Mouse (Mus musculus) cerebellum, adult 18-20 months (tissue): Measurements from ENCODE around the gene Ppp2r5c.
A peak's percentile ranks its signal among the peaks of the same experiment; 100 is the strongest.

Experiments
- DNase-seq, 2 experiments: peaks; one replicate each; pipeline ENCODE4 v3.0.0; 2021

Ppp2r5c gene

GRCm38 (mm10) chr12:110489946-110490701 lies 43.2 kb downstream of the Ppp2r5c start:
- DNase-seq = no peak

GRCm38 (mm10) chr12:110492436-110492835 lies 45.5 kb downstream of the Ppp2r5c start:
- DNase-seq = no peak

GRCm38 (mm10) chr12:110493597-110494369 lies 46.9 kb downstream of the Ppp2r5c start:
- no peak for DNase-seq

DNA sequence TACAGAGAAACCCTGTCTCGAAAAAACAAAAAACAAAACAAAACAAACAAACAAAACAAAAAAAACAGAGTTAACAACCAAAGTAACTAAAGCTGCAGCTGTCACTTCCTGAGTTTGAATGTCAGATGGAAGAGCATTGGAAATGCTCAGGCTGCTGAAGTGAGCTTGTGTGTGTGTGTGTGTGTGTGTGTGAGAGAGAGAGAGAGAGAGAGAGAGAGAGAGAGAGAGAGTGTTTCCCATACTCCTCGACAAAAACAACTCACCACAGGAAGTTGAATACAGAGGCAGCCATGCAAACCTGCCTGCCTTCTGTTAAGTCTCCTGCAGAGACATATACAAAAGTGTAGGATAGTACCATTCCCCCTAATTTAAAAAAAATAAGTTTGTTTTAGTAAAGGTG lies 47.9 kb downstream of the Ppp2r5c start:
- DNase-seq = no peak

- no peak for DNase-seq
Measured at GRCm38 (mm10) chr12:110495260-110495659, 48.3 kb downstream of the Ppp2r5c start.

- DNase-seq = no peak
Measured at GRCm38 (mm10) chr12:110496016-110496415, 49.1 kb downstream of the Ppp2r5c start.

DNA sequence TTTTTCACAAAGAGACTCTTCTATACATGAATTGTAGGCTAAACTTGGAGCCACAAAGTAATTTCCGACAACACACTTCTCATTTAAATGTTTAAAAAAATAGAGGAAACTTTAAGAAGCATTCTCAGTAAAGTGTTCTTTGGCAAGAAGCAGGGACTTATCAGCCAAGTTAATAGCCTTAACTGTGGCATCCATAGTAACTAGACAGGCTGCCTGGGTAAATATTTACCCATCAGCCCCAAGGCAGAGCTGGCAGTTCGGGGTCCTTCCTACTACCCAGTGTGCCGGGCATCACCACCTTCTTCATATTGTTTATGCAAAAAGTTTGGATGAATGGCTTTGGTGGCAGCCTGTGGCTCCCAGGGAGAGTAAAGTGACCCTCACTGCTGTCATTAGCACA lies 50.1 kb downstream of the Ppp2r5c start:
- DNase-seq = no peak

DNA sequence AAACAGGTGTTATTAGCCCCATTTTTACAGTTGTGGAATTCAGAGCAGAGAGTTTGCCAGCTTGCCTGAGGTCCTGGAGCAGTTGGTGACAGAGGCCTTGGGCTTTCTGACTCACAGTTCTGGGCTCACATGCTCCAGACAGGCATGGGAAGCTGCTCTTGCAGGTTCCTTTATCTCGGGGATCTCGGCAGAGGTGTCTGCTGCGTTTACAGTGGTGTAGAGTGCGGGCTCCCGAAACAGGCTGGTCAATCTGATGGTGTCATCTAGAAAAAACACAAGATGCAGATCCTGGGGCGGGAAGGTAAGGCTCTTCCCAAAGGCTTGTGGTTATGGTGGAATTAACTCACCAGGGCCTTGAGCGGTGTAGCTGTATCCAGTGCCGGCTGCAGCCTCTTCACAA lies 50.6 kb downstream of the Ppp2r5c start:
- no peak for DNase-seq

GRCm38 (mm10) chr12:110498283-110499224 lies 51.6 kb downstream of the Ppp2r5c start:
- peak; percentile 82 to 93 for DNase-seq

DNA sequence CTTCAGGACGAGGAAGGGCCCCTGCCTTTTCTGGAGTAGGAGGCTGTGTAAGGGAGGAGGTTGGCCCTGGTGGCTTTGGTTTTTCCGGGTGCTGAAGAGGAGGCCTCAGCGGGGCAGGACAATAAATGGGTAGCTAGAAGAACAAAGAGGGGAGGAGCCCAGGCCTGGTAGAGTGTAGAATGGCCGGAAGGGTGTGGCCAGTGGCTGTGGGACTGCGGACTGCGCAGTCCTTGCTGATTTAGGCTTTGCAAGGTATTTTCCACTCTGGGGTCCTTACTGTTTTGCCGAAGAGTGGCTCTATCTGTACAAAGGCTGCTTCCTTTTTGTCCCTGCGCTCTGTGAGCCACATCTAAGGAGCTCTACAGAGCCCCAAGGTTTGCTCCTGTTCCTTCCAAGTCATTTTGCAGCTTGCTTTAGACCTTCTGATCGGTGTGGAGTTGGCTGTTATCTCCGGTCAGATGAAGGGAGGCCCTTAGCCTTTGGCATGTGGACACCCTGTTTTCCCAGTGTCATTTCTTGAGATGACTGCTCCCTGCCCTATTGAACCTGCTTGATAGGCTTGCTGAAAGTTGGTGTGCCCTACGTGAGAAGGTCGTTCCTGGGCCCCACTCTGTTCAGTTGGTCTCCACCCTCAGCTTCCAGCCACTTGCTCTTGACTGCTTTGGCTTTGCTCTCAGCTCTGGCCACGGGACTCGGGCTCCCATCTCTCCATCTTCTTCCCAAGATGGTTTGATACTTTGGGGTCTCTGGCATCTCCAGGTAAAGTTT lies 52.5 kb downstream of the Ppp2r5c start:
- no peak for DNase-seq

DNA sequence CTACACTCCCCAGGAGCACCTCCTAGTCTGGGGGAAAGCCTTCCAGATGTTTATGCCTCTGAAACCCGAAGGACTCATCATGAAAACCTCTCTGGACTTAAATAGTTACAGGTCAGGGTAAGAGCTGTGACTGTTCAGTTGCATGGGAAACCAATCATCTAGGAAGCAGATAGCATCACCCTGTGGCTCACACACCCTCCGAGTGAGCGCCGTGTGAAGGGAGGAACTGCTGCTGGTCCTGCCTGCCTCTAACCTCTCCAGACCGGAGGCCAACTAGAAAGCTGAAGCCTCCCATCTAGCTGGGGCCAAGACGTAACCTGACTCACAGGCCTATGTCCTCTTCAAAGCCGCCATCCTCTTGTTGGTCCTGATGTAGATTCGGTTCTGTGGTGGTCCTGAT lies 53.2 kb downstream of the Ppp2r5c start:
- DNase-seq = no peak

DNA sequence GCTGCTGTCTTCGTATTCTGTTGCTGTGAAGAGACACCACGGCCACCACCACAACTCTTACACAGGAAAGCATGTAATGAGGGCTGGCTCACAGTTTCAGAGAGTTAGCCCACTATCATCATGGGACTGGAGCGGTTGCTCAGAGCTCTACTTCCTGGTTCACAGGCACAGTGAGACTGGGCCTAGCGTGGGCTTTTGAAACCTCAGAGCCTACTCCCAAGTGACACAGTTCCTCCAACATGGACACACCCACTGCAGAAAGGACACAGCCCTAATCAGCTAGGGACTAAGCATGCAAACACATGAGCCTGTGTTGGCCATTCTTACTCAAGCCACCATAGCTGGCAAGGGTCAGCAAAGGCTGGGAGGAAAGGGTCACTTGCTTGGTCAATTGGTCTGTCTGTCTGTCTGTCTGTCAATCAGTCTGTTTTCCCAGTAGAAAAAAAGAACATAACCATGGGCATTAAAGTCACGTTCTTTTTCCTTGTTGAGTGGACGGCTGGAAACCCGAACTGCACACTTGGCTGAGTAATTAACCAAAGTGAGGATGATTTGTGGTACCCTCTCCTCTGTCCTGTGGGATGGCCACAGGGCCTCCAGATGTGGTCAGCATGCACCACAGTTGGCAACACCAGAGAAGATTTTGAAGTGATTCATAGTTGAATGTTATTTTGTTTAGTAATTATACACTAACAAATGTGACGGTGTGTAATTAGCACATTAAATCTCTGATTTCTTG lies 56.7 kb downstream of the Ppp2r5c start:
- no peak for DNase-seq

- DNase-seq = no peak
Measured at GRCm38 (mm10) chr12:110504145-110504490, 57.2 kb downstream of the Ppp2r5c start.

- no peak for DNase-seq
Measured at GRCm38 (mm10) chr12:110504793-110505192, 57.9 kb downstream of the Ppp2r5c start.

GRCm38 (mm10) chr12:110506046-110506445 lies 59.1 kb downstream of the Ppp2r5c start:
- no peak for DNase-seq

DNA sequence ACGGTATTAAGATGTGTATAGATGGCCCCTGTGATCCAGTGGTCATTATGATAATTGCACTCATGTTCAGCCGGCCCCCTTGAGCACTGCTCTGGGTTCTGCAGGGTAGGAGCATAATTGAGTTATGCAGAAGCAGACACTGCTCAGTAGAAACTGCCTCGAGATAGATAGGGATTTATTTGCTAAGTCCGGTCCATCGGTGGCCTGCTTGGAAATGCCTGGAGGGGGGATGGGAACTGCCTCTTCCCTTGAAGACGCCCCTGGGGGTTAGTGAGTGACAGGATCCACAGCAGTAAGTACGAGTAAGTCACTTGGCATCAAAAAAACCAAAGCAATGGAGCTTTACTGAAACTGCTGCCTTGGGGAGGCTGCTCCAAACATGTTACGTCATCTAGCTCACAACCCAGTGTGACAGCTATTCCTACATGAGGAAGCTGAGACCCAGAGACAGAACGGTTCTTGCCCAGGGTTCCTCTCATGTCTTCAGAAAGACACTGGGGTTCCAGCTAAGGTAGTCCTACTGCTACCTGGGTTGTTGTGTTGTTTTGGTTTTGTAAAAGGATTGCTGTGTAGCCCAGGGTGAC lies 60.9 kb downstream of the Ppp2r5c start:
- DNase-seq = no peak

GRCm38 (mm10) chr12:110508680-110509079 lies 61.8 kb downstream of the Ppp2r5c start:
- no peak for DNase-seq

DNA sequence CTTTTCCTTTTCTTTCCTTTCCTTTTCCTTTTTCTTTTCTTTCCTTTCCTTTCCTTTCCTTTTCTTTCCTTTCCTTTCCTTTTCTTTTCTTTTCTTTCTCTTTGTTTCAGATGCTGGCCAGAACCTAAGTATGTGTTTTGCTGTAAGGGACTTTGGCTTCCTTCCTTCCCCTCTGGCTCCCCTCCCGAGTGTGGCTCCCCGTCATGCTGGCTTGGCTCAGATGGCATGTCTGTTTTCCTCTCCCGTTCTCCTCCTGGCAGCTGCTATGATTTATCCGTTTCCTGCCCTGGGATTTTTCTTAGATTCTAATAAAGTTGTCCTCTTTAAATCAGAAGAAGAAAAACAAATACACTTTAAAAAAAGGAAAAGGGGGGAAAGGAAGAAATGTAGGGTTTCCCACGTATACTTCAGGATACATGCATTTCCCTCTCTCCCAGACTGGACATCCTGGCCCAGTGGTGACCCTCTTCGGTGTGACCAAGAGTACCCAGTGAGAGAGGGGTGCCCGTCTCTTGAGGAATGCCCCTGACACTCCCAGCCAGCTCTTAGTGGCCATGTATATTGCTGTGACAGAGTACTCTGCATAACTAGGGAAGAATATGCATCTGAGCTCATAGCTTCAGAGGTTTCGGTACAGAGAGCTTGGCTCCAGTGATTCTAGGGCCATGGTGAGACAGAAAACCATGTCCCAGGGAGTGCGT lies 63.4 kb downstream of the Ppp2r5c start:
- DNase-seq = peak; percentile 88 to 91

DNA sequence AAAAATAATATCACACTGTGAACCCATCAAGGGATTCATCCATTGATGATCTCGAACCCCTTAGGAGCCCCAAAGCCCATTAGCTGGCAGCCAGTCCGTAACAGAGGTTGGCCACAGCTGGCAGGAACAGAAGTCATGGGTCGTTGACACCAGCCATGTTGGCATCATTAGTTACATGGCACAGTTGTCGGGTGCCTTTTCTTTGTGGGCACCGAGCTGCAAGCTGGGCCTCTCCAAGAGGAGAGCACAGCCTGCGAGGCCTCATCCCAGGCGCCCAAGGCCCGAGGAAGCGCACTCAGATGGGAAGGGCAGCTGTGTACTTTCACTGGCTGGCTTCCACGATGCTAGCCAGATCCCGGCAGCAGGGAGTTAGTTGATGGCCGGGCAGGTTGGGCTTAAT lies 64.3 kb downstream of the Ppp2r5c start:
- DNase-seq = no peak

DNA sequence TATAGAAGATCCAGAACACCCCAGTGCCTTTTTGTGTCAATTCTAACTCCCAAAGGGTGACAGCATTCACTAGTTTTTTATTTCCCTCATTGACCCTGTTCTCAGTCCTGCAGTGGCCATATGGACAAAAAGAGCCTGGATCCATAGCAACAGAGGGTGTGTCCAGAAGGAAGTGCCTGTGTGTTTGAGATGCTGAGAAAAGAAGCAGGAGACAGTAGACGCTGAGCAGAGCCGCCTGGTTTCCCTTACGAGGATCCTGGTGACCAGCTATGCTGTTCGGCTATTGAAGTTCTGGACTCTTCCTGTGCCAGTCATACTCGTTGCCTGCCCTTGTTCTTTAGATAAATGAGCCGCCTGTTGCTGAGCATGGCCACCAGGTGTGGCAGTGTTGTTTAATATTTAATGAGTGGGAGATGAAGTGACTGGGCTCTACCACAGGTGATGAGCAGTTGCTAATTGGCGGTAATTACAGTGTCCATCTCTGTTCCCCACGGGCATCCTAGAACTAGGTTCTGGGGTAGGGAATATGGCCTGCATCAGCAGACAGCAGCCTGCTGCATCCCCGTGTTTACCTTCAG lies 65.0 kb downstream of the Ppp2r5c start:
- DNase-seq = peak in 1 of 2 experiments; percentile 39
